Mouse (Mus musculus): Measurements from ENCODE around the gene Myl12a.

The Myl12a gene

GRCm38 (mm10) chr17:71002744-71003094 is at the start of gene Myl12a:
Myl12a (minus strand) TSS chr17:71002878.
- DNase-seq (ENCODE audit: low spot score in 2 of 2): no peak

GRCm38 (mm10) chr17:71049292-71049691 is 46.6 kb upstream of the Myl12a start:
- DNase-seq (ENCODE audit: low spot score in 2 of 2): no peak

- DNase-seq (ENCODE audit: low spot score in 2 of 2): no peak
These were observed 44.2 kb upstream of the Myl12a start for GRCm38 (mm10) chr17:71046856-71047255.

GRCm38 (mm10) chr17:71045591-71045990 is 42.9 kb upstream of the Myl12a start:
- DNase-seq (ENCODE audit: low spot score in 2 of 2): no peak

- no peak for DNase-seq (ENCODE audit: low spot score in 2 of 2)
These were observed 40.0 kb upstream of the Myl12a start for GRCm38 (mm10) chr17:71042645-71043044.

GRCm38 (mm10) chr17:71040582-71040880 is 37.9 kb upstream of the Myl12a start:
- DNase-seq (ENCODE audit: low spot score in 2 of 2): no peak

- no peak for DNase-seq (ENCODE audit: low spot score in 2 of 2)
These were observed 37.3 kb upstream of the Myl12a start for GRCm38 (mm10) chr17:71039851-71040581.

- DNase-seq (ENCODE audit: low spot score in 2 of 2): no peak
These were observed 36.1 kb upstream of the Myl12a start for GRCm38 (mm10) chr17:71038812-71039211.

- DNase-seq (ENCODE audit: low spot score in 2 of 2): no peak
These were observed 34.5 kb upstream of the Myl12a start for GRCm38 (mm10) chr17:71037188-71037587.

GRCm38 (mm10) chr17:71034472-71034871 is 31.8 kb upstream of the Myl12a start:
- no peak for DNase-seq (ENCODE audit: low spot score in 2 of 2)

GRCm38 (mm10) chr17:71032719-71033118 is 30.0 kb upstream of the Myl12a start:
- DNase-seq (ENCODE audit: low spot score in 2 of 2): no peak

- DNase-seq (ENCODE audit: low spot score in 2 of 2): no peak
These were observed 24.5 kb upstream of the Myl12a start for GRCm38 (mm10) chr17:71027186-71027585.

GRCm38 (mm10) chr17:71025922-71026321 is 23.2 kb upstream of the Myl12a start:
- no peak for DNase-seq (ENCODE audit: low spot score in 2 of 2)

- DNase-seq (ENCODE audit: low spot score in 2 of 2): no peak
These were observed 21.4 kb upstream of the Myl12a start for GRCm38 (mm10) chr17:71024071-71024470.

GRCm38 (mm10) chr17:71022841-71023240 is 20.2 kb upstream of the Myl12a start:
- DNase-seq (ENCODE audit: low spot score in 2 of 2): no peak

GRCm38 (mm10) chr17:71019860-71020259 is 17.2 kb upstream of the Myl12a start:
- DNase-seq (ENCODE audit: low spot score in 2 of 2): no peak

- DNase-seq (ENCODE audit: low spot score in 2 of 2): no peak
These were observed 16.6 kb upstream of the Myl12a start for GRCm38 (mm10) chr17:71019309-71019655.

- no peak for DNase-seq (ENCODE audit: low spot score in 2 of 2)
These were observed 16.1 kb upstream of the Myl12a start for GRCm38 (mm10) chr17:71018616-71019308.

GRCm38 (mm10) chr17:71018151-71018550 is 15.5 kb upstream of the Myl12a start:
- DNase-seq (ENCODE audit: low spot score in 2 of 2): no peak

GRCm38 (mm10) chr17:71017457-71017998 is 14.8 kb upstream of the Myl12a start:
- DNase-seq (ENCODE audit: low spot score in 2 of 2): no peak

- DNase-seq (ENCODE audit: low spot score in 2 of 2): no peak
These were observed 12.2 kb upstream of the Myl12a start for GRCm38 (mm10) chr17:71014911-71015310.

- no peak for DNase-seq (ENCODE audit: low spot score in 2 of 2)
These were observed 10.4 kb upstream of the Myl12a start for GRCm38 (mm10) chr17:71013105-71013504.

GRCm38 (mm10) chr17:71011931-71012662 is 9.4 kb upstream of the Myl12a start:
- DNase-seq (ENCODE audit: low spot score in 2 of 2): no peak
